Mouse (Mus musculus) CH12.LX (cell line): Measurements from ENCODE around the gene Vmn2r59.
"Not testable (repeated sequence)": the region's sequence is repeated elsewhere in the genome, so short reads cannot be mapped to it uniquely, and the experiment has no call there.

Source experiments
- CTCF ChIP-seq, 2 experiments: IDR thresholded peaks in 1 of 2; conservative IDR thresholded peaks in 1 of 2; 2 replicates each; pipeline ENCODE4 v1.5.1; 2011 to 2012; ENCODE audit warnings: low read depth in 2 of 2, low read length in 2 of 2, improper control_type of control experiment in 1 of 2, inconsistent platforms in 1 of 2, mild to moderate bottlenecking in 1 of 2, moderate library complexity in 1 of 2
- E2F4 ChIP-seq: IDR thresholded peaks from 2 replicates; pipeline ENCODE4 v1.6.1; 2011; ENCODE audit warnings: low read depth, low read length, improper control_type of control experiment; ENCODE audit not compliant: insufficient replicate concordance
- EP300 ChIP-seq: IDR thresholded peaks from 2 replicates; pipeline ENCODE4 v1.6.1; 2011; ENCODE audit warnings: low read length, improper control_type of control experiment
- JUND ChIP-seq: conservative IDR thresholded peaks from 2 replicates; pipeline ENCODE4 v1.6.1; 2011; ENCODE audit warnings: low read depth, low read length, improper control_type of control experiment
- MAX ChIP-seq: IDR thresholded peaks from 2 replicates; pipeline ENCODE4 v1.6.1; 2011; ENCODE audit warnings: low read length, improper control_type of control experiment
- MEF2A ChIP-seq: IDR thresholded peaks from 2 replicates; pipeline ENCODE4 v1.6.1; 2014; ENCODE audit warnings: low read depth, mild to moderate bottlenecking, inconsistent platforms, low read length, improper control_type of control experiment, borderline replicate concordance
- MYC ChIP-seq: IDR thresholded peaks from 2 replicates; pipeline ENCODE4 v1.6.1; 2011; ENCODE audit warnings: low read depth, mild to moderate bottlenecking, improper control_type of control experiment, low read length
- NELFE ChIP-seq: IDR thresholded peaks from 2 replicates; pipeline ENCODE4 v1.6.1; 2011; ENCODE audit warnings: low read depth, low read length, improper control_type of control experiment
- PAX5 ChIP-seq: IDR thresholded peaks from 2 replicates; pipeline ENCODE4 v1.6.1; 2012; ENCODE audit warnings: low read length, inconsistent platforms, mixed read lengths
- POLR2A ChIP-seq: IDR thresholded peaks from 2 replicates; pipeline ENCODE4 v1.6.1; 2011; ENCODE audit warnings: low read depth, mild to moderate bottlenecking, improper control_type of control experiment, low read length
- RAD21 ChIP-seq: IDR thresholded peaks from 2 replicates; pipeline ENCODE4 v1.6.1; 2011; ENCODE audit warnings: low read depth, mild to moderate bottlenecking, low read length, improper control_type of control experiment, moderate library complexity
- SIN3A ChIP-seq: IDR thresholded peaks from 2 replicates; pipeline ENCODE4 v1.6.1; 2012; ENCODE audit warnings: low read length, improper control_type of control experiment, inconsistent platforms
- TCF12 ChIP-seq: IDR thresholded peaks from 2 replicates; pipeline ENCODE4 v1.6.1; 2014; ENCODE audit warnings: low read depth, mild to moderate bottlenecking, inconsistent platforms, low read length, improper control_type of control experiment

GRCm38 (mm10) chr7:42107061-42107460 is 48.2 kb upstream of the Vmn2r59 start:
- TF ChIP-seq JUND; POLR2A; CTCF (conservative IDR thresholded peaks at IDR 0.05 in 1 of 2, IDR thresholded peaks at IDR 0.05 in 1 of 2; ENCODE audit: low read depth in 2 of 2, low read length in 2 of 2); MEF2A; EP300; E2F4; MYC; RAD21; PAX5; TCF12; MAX; NELFE; SIN3A: not testable (repeated sequence)
